Mouse (Mus musculus): ENCODE data around the gene Ccdc170. TPM values are rescaled to one million over a fixed set of nuclear protein-coding genes. Genes with fewer than 3 reads are reported as not detected.
"Not testable (repeated sequence)": the region's sequence is repeated elsewhere in the genome, so short reads cannot be mapped to it uniquely, and the experiment has no call there.

Gene Ccdc170
- polyA plus RNA-seq, 1 experiment, result 0.31 TPM

DNA sequence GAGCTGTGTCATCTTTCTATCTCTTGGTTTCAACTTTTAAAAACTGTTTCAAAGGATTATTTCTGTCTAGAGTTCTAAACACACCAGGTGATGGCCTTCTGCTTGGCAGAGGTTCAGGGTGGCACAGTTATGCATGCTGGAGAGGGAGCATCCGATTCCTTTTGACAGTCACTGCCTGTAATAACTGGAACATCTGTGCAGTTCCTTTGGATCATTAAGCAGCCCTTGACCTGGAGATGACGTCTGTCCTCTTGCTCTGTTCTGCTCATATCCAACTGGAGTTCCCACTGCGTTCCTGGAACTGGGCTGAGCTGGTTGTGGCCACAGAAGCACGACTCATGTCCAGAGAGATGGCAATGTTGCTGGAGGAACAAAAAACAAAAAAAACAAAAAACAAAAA is 107.3 kb downstream of the Ccdc170 start:
- TF ChIP-seq CTCF (IDR thresholded peaks at IDR 0.05; ENCODE audit: extremely low read depth, insufficient read depth, low read length) (no peak), POLR2A (IDR thresholded peaks at IDR 0.05; ENCODE audit: extremely low read depth, insufficient read depth, low read length) (no peak)
- no peak overlapping the region for H3K27ac ChIP-seq (ENCODE audit: insufficient read depth, low read length)
- H3K4me3 ChIP-seq (ENCODE audit: insufficient read depth, low read length), result no peak overlapping the region
- H3K4me1 ChIP-seq (ENCODE audit: control insufficient read depth, insufficient read depth, low read length), result no peaks in the 10 kb centered on the region

GRCm38 (mm10) chr10:4590956-4591355 is 108.7 kb downstream of the Ccdc170 start:
- TF ChIP-seq CTCF (IDR thresholded peaks at IDR 0.05; ENCODE audit: extremely low read depth, insufficient read depth, low read length) (no peak), POLR2A (IDR thresholded peaks at IDR 0.05; ENCODE audit: extremely low read depth, insufficient read depth, low read length) (no peak)
- H3K4me3 ChIP-seq (ENCODE audit: insufficient read depth, low read length), result no peak overlapping the region
- H3K27ac ChIP-seq (ENCODE audit: insufficient read depth, low read length), result no peak overlapping the region
- H3K4me1 ChIP-seq (ENCODE audit: control insufficient read depth, insufficient read depth, low read length), result no peaks in the 10 kb centered on the region

DNA sequence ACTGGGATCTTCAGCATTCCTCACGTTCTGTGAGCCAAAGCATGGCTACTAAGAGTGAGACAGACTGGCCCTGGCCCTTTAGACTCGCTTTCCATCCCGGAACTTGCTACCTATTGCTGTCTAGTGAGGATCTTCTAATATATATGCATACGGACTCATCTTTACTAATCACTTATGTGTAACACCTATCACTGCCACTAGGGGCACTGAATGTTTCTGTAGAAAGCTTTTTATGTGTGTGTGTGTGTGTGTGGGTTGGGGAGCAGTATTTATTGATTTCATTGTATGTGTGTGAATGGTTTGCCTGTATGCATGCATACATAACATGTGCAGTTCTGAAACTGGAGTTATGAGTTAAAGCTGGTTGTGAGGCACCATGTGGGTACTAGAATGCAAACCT is 111.5 kb downstream of the Ccdc170 start:
- no peak overlapping the region for H3K4me3 ChIP-seq (ENCODE audit: insufficient read depth, low read length)
- no peak for TF ChIP-seq POLR2A (IDR thresholded peaks at IDR 0.05; ENCODE audit: extremely low read depth, insufficient read depth, low read length)
- TF ChIP-seq CTCF (IDR thresholded peaks at IDR 0.05; ENCODE audit: extremely low read depth, insufficient read depth, low read length), result no peak
- no peak overlapping the region for H3K27ac ChIP-seq (ENCODE audit: insufficient read depth, low read length)
- H3K4me1 ChIP-seq (ENCODE audit: control insufficient read depth, insufficient read depth, low read length), result no peaks in the 10 kb centered on the region

- no peak for TF ChIP-seq CTCF (IDR thresholded peaks at IDR 0.05; ENCODE audit: extremely low read depth, insufficient read depth, low read length)
- TF ChIP-seq POLR2A (IDR thresholded peaks at IDR 0.05; ENCODE audit: extremely low read depth, insufficient read depth, low read length), result no peak
- H3K4me1 ChIP-seq (ENCODE audit: control insufficient read depth, insufficient read depth, low read length), result no peaks in the 10 kb centered on the region
- no peak overlapping the region for H3K27ac ChIP-seq (ENCODE audit: insufficient read depth, low read length)
- H3K4me3 ChIP-seq (ENCODE audit: insufficient read depth, low read length), result no peak overlapping the region
These were observed 114.9 kb downstream of the Ccdc170 start for GRCm38 (mm10) chr10:4597211-4597610.

GRCm38 (mm10) chr10:4598244-4598842 is 116.0 kb downstream of the Ccdc170 start:
- TF ChIP-seq POLR2A (IDR thresholded peaks at IDR 0.05; ENCODE audit: extremely low read depth, insufficient read depth, low read length), result no peak
- TF ChIP-seq CTCF (IDR thresholded peaks at IDR 0.05; ENCODE audit: extremely low read depth, insufficient read depth, low read length), result peak; percentile 67
- no peaks in the 10 kb centered on the region for H3K4me1 ChIP-seq (ENCODE audit: control insufficient read depth, insufficient read depth, low read length)
- no peak overlapping the region for H3K4me3 ChIP-seq (ENCODE audit: insufficient read depth, low read length)
- no peak overlapping the region for H3K27ac ChIP-seq (ENCODE audit: insufficient read depth, low read length)

DNA sequence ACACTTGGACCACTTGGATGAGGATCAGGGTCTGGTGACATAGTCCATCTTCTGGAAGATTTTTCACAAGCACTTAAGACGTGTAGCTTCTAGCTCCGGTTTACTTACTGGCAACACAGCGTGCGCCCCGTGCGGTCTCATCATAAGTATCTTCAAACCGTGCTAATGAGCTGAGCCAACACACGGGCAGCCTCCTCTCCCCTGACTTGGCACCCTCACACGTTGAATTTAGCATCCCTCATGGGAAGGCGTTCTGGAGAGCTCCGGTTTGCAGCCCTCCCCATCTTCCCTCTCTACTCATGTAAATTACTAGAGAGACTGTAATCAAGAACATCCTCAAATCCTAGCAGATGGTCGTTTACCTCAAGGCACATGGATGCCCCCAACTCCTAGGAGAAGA is 116.6 kb downstream of the Ccdc170 start:
- H3K4me1 ChIP-seq (ENCODE audit: control insufficient read depth, insufficient read depth, low read length), result no peaks in the 10 kb centered on the region
- H3K4me3 ChIP-seq (ENCODE audit: insufficient read depth, low read length), result no peak overlapping the region
- TF ChIP-seq POLR2A (IDR thresholded peaks at IDR 0.05; ENCODE audit: extremely low read depth, insufficient read depth, low read length) (no peak), CTCF (IDR thresholded peaks at IDR 0.05; ENCODE audit: extremely low read depth, insufficient read depth, low read length) (no peak)
- no peak overlapping the region for H3K27ac ChIP-seq (ENCODE audit: insufficient read depth, low read length)

DNA sequence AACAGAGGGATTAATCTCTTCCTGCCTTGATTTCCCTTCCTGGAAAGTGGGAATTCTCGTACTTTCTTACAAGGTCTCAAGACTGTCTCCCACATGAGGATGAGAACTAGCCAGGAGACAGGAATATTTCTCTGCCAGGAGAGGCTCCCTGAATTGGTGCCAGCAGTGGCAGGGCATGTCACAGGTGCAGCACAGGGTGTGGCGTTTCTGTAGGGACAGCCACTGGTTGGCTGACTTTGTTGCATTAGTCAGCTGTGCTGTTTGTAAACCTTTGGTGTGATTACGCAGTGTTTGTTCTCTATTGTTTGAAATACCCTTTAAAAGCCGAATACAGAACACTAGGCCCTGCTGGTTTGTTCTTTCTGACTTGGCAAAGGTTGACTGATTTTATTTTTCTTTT is 117.3 kb downstream of the Ccdc170 start:
- H3K27ac ChIP-seq (ENCODE audit: insufficient read depth, low read length), result no peak overlapping the region
- H3K4me1 ChIP-seq (ENCODE audit: control insufficient read depth, insufficient read depth, low read length), result no peaks in the 10 kb centered on the region
- H3K4me3 ChIP-seq (ENCODE audit: insufficient read depth, low read length), result no peak overlapping the region
- no peak for TF ChIP-seq POLR2A (IDR thresholded peaks at IDR 0.05; ENCODE audit: extremely low read depth, insufficient read depth, low read length)
- no peak for TF ChIP-seq CTCF (IDR thresholded peaks at IDR 0.05; ENCODE audit: extremely low read depth, insufficient read depth, low read length)

DNA sequence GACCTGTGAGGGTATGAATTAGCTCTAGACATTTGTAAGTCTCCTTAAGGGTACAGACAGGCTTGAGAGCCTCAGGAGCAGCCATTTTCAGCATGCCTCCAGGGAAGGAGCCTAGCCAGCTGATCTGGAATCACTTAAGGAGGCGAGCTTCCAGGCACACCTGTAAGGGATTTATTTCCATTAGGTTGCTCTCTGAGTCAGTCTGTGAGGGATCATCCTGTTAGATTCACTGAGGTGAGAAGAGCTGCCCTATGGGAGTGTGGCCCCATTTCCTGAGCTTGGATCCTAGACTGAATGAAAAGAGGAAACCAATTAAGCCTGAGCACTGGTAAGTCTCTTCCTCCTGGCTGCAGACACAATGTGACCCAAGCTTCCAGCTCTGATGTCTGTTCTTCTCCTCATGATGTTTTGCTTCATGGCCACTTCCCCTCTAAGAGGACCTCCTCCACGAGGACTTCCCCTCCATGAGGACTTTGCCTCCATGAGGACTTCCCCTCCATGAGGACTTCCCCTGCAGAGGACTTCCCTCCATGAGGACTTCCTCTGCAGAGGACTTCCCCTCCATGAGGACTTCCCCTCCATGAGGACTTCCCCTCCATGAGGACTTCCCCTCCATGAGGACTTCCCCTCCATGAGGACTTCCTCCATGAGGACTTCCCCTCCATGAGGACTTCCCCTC is 118.6 kb downstream of the Ccdc170 start:
- Histone ChIP-seq H3K4me1 (ENCODE audit: control insufficient read depth, insufficient read depth, low read length) (no peaks in the 10 kb centered on the region), H3K4me3 (ENCODE audit: insufficient read depth, low read length) (no peak overlapping the region), H3K27ac (ENCODE audit: insufficient read depth, low read length) (no peak overlapping the region)
- TF ChIP-seq POLR2A (IDR thresholded peaks at IDR 0.05; ENCODE audit: extremely low read depth, insufficient read depth, low read length) (no peak), CTCF (IDR thresholded peaks at IDR 0.05; ENCODE audit: extremely low read depth, insufficient read depth, low read length) (no peak)

DNA sequence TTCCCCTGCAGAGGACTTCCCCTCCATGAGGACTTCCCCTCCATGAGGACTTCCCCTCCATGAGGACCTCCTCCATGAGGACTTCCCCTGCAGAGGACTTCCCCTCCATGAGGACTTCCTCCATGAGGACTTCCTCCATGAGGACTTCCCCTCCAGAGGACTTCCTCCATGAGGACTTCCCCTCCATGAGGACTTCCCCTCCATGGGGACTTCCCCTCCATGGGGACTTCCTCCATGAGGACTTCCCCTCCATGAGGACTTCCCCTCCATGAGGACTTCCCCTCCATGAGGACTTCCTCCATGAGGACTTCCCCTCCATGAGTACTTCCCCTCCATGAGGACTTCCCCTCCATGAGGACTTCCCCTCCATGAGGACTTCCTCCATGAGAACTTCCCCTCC is 119.3 kb downstream of the Ccdc170 start:
- H3K27ac ChIP-seq (ENCODE audit: insufficient read depth, low read length); H3K4me1 ChIP-seq (ENCODE audit: control insufficient read depth, insufficient read depth, low read length); H3K4me3 ChIP-seq (ENCODE audit: insufficient read depth, low read length): not testable (repeated sequence)

GRCm38 (mm10) chr10:4602466-4602865 is 120.2 kb downstream of the Ccdc170 start:
- TF ChIP-seq POLR2A (IDR thresholded peaks at IDR 0.05; ENCODE audit: extremely low read depth, insufficient read depth, low read length), result no peak
- TF ChIP-seq CTCF (IDR thresholded peaks at IDR 0.05; ENCODE audit: extremely low read depth, insufficient read depth, low read length), result no peak
- H3K4me3 ChIP-seq (ENCODE audit: insufficient read depth, low read length), result no peak overlapping the region
- no peak overlapping the region for H3K27ac ChIP-seq (ENCODE audit: insufficient read depth, low read length)
- H3K4me1 ChIP-seq (ENCODE audit: control insufficient read depth, insufficient read depth, low read length), result no peaks in the 10 kb centered on the region
